Comparison of ENCODE assay signal across 22 mouse cellular contexts in genomic region chr4:149906921-149907320, GRCm38 (mm10). TPM values are rescaled to one million over a fixed set of nuclear protein-coding genes. Genes with fewer than 3 reads are reported as not detected.
DNase-seq lines count a peak whose midpoint lies in the region; ATAC-seq lines count a peak whose summit lies in the region.
"Had no signal": no experiment of that assay in that cellular context is flagged by ENCODE, and none has a peak within 500 bp of the region (broad histone marks: within the 10 kb centered on the region; RNA-seq: fewer than 3 reads in every experiment).

No protein-coding gene starts in this region.

- peak; percentile 40 for DNase-seq in hindbrain, embryonic 10.5 days (ENCODE audit: low spot score)
- peak; percentile 87 for DNase-seq in embryo, embryonic 10 days (ENCODE audit: low spot score)
- DNase-seq in limb, embryonic 10.5 days (ENCODE audit: low spot score): no peak
- DNase-seq in adrenal gland, postnatal 4 days (ENCODE audit: low spot score in 2 of 2): no peak
- no peak for DNase-seq in ovary, postnatal 14 days (ENCODE audit: low spot score)
- DNase-seq: adrenal gland, postnatal 25 days; B cell, adult 2 months; cerebellum, adult 2 months; cerebellum, postnatal 10 days; gastrocnemius, postnatal 36 days; heart, adult 18-20 months; heart, postnatal 10 days; heart, postnatal 4 days had no signal

- no peaks in the 10 kb centered on the region for H3K9me3 ChIP-seq in hindbrain, embryonic 10.5 days
- H3K9me3 ChIP-seq in hindbrain, embryonic 13.5 days: no peaks in the 10 kb centered on the region
- H3K9me3 ChIP-seq in limb, embryonic 10.5 days (replicated peaks): no peaks in the 10 kb centered on the region
- H3K9me3 ChIP-seq: embryonic facial prominence, embryonic 10.5 days; heart, embryonic 10.5 days had no signal

- no peak for ATAC-seq in hindbrain, embryonic 13.5 days (ENCODE audit: low FRiP score)
- ATAC-seq in granulocyte monocyte progenitor cell, adult 5-6 weeks (replicated peaks; ENCODE audit: poor library complexity, severe bottlenecking): no peak
- ATAC-seq: activated CD4-positive, CD25-positive, alpha-beta regulatory T cell, adult 4 months; CD4-positive, CD25-positive, alpha-beta regulatory T cell, adult 4 months; forebrain, embryonic 14.5 days; intestine, postnatal 0 days had no signal

- peaks cover 57% of the 10 kb centered on the region for H3K4me1 ChIP-seq in hindbrain, embryonic 10.5 days (replicated peaks)
- peaks cover 22% of the 10 kb centered on the region for H3K4me1 ChIP-seq in hindbrain, embryonic 13.5 days (replicated peaks)
- peaks cover 54% of the 10 kb centered on the region for H3K4me1 ChIP-seq in limb, embryonic 10.5 days

- no peak overlapping the region for H3K4me3 ChIP-seq in hindbrain, embryonic 10.5 days
- H3K4me3 ChIP-seq in hindbrain, embryonic 13.5 days: no peak overlapping the region
- H3K4me3 ChIP-seq in limb, embryonic 10.5 days: no peak overlapping the region
- H3K4me3 ChIP-seq: embryonic facial prominence, embryonic 10.5 days; heart, embryonic 10.5 days had no signal

- H3K27me3 ChIP-seq in hindbrain, embryonic 10.5 days (ENCODE audit: insufficient read depth, poor library complexity, severe bottlenecking): peaks cover 11% of the 10 kb centered on the region; the same call in 1 of the 2 replicates
- H3K27me3 ChIP-seq in hindbrain, embryonic 13.5 days: 0 out of 2 replicates have a peak, but pooled peaks cover 8% of the 10 kb centered on the region
- no peaks in the 10 kb centered on the region for H3K27me3 ChIP-seq in limb, embryonic 10.5 days (ENCODE audit: low read depth, poor library complexity, severe bottlenecking)

- no peak overlapping the region for H3K27ac ChIP-seq in hindbrain, embryonic 10.5 days
- no peak overlapping the region for H3K27ac ChIP-seq in hindbrain, embryonic 13.5 days
- peak overlapping the region; percentile 50; the same call in 1 of the 2 replicates for H3K27ac ChIP-seq in limb, embryonic 10.5 days
- H3K27ac ChIP-seq: hindbrain, embryonic 14.5 days had no signal

- no peak overlapping the region for H3K9ac ChIP-seq in hindbrain, embryonic 13.5 days
- H3K9ac ChIP-seq: hindbrain, embryonic 14.5 days had no signal

- WGBS in hindbrain, embryonic 10.5 days: 30% methylated on average over 13 of the region's 13 CpGs
- WGBS in hindbrain, embryonic 13.5 days: 19% methylated on average over 13 of the region's 13 CpGs
- WGBS in limb, embryonic 10.5 days: 23% methylated on average over 13 of the region's 13 CpGs

- H3K36me3 ChIP-seq in hindbrain, embryonic 10.5 days: peaks cover 24% of the 10 kb centered on the region
- no peaks in the 10 kb centered on the region for H3K36me3 ChIP-seq in hindbrain, embryonic 13.5 days
- H3K36me3 ChIP-seq in limb, embryonic 10.5 days: peaks cover 36% of the 10 kb centered on the region

- H3K4me2 ChIP-seq in hindbrain, embryonic 13.5 days: no peak overlapping the region
- H3K4me2 ChIP-seq: hindbrain, embryonic 14.5 days had no signal

RNA-seq across cellular contexts. Expression of gene Spsb1, which starts 47.9 kb away (rescaled TPM):
- polyA plus RNA-seq in hindbrain, embryonic 10.5 days (2016; fragmentation: Nextera tagmentation; extraction: Ambion mirVana): 10.7 and 12.0 TPM in 2 replicates
- 7.2 and 7.8 TPM in 2 replicates for polyA plus RNA-seq in hindbrain, embryonic 13.5 days (2015; fragmentation: Nextera tagmentation; extraction: Ambion mirVana)
- 13.7 and 18.8 TPM in 2 replicates for polyA plus RNA-seq in limb, embryonic 10.5 days (2016; fragmentation: Nextera tagmentation; extraction: Ambion mirVana)
- 10 to 100 TPM; 36.9 to 42.0 TPM for total RNA-seq in adrenal gland, postnatal 4 days (2021)
- total RNA-seq in granulocyte monocyte progenitor cell, adult 5-6 weeks (2014; fragmentation: Nextera tagmentation): not detected in 2 replicates
- total RNA-seq in granulocyte monocyte progenitor cell, adult 5-6 weeks (2017): not detected in 2 replicates

Comparison
In these comparisons a context has a peak if more than half of its experiments do, and no peak if none do; other contexts are left out.
1. DNase-seq: peak in hindbrain, embryonic 10.5 days (single experiment) and embryo, embryonic 10 days (single experiment); none in limb, embryonic 10.5 days (single experiment), adrenal gland, postnatal 4 days (0 of 2) and ovary, postnatal 14 days (single experiment).